Mouse (Mus musculus): ENCODE results near the gene Tmem182. TPM values are rescaled to one million over a fixed set of nuclear protein-coding genes. Genes with fewer than 3 reads are reported as not detected.

The Tmem182 gene
- polyA plus RNA-seq, 1 experiment from 2014 or later, result 48.5 TPM

GRCm38 (mm10) chr1:40799121-40799520, 6.3 kb upstream of the Tmem182 start:
- no peak for ATAC-seq (ENCODE audit: insufficient number of reproducible peaks, insufficient read depth, low FRiP score, low read depth)
- Histone ChIP-seq H3K27me3 (ENCODE audit: control insufficient read depth, insufficient read depth, low read length) (no peaks in the 10 kb centered on the region), H3K9ac (ENCODE audit: low read length) (no peak overlapping the region), H3K4me2 (ENCODE audit: low read length) (no peak overlapping the region), H3K4me3 (ENCODE audit: control insufficient read depth in 1 of 2, insufficient read depth in 1 of 2, low read depth in 1 of 2, low read length in 2 of 2) (no peak overlapping the region), H3K9me3 (ENCODE audit: control insufficient read depth, low read length) (no peaks in the 10 kb centered on the region), H3K27ac (replicated peaks in 1 of 2; ENCODE audit: control insufficient read depth in 1 of 2, insufficient read depth in 1 of 2, low read depth in 2 of 2, low read length in 2 of 2) (no peak overlapping the region), H3K4me1 (ENCODE audit: control insufficient read depth in 2 of 2, insufficient read depth in 2 of 2, low read length in 2 of 2) (peaks cover 4 to 9% of the 10 kb centered on the region in 2 experiments; a peak in 3 of 4 replicates), H3K36me3 (ENCODE audit: control insufficient read depth, insufficient read depth, low read length) (no peaks in the 10 kb centered on the region)
- WGBS, result 83% methylated on average over 8 of the region's 8 CpGs

GRCm38 (mm10) chr1:40800908-40801307, 4.5 kb upstream of the Tmem182 start:
- no peak overlapping the region for H3K9ac ChIP-seq (ENCODE audit: low read length)
- peaks cover 10 to 12% of the 10 kb centered on the region in 2 experiments; a peak in 3 of 4 replicates for H3K4me1 ChIP-seq (ENCODE audit: control insufficient read depth in 2 of 2, insufficient read depth in 2 of 2, low read length in 2 of 2)
- no peak overlapping the region for H3K4me3 ChIP-seq (ENCODE audit: control insufficient read depth in 1 of 2, insufficient read depth in 1 of 2, low read depth in 1 of 2, low read length in 2 of 2)
- H3K9me3 ChIP-seq (ENCODE audit: control insufficient read depth, low read length), result no peaks in the 10 kb centered on the region
- no peak overlapping the region for H3K27ac ChIP-seq (replicated peaks in 1 of 2; ENCODE audit: control insufficient read depth in 1 of 2, insufficient read depth in 1 of 2, low read depth in 2 of 2, low read length in 2 of 2)
- no peaks in the 10 kb centered on the region for H3K27me3 ChIP-seq (ENCODE audit: control insufficient read depth, insufficient read depth, low read length)
- H3K36me3 ChIP-seq (ENCODE audit: control insufficient read depth, insufficient read depth, low read length), result no peaks in the 10 kb centered on the region
- H3K4me2 ChIP-seq (ENCODE audit: low read length), result no peak overlapping the region
- WGBS, result 85% methylated on average over 5 of the region's 5 CpGs
- no peak for ATAC-seq (ENCODE audit: insufficient number of reproducible peaks, insufficient read depth, low FRiP score, low read depth)

- 21% methylated on average over 3 of the region's 3 CpGs for WGBS
- no peak for ATAC-seq (ENCODE audit: insufficient number of reproducible peaks, insufficient read depth, low FRiP score, low read depth)
- no peaks in the 10 kb centered on the region for H3K9me3 ChIP-seq (ENCODE audit: control insufficient read depth, low read length)
- H3K36me3 ChIP-seq (ENCODE audit: control insufficient read depth, insufficient read depth, low read length), result no peaks in the 10 kb centered on the region
- no peak overlapping the region for H3K4me3 ChIP-seq (ENCODE audit: control insufficient read depth in 1 of 2, insufficient read depth in 1 of 2, low read depth in 1 of 2, low read length in 2 of 2)
- H3K4me1 ChIP-seq (ENCODE audit: control insufficient read depth in 2 of 2, insufficient read depth in 2 of 2, low read length in 2 of 2), result peaks cover 12 to 15% of the 10 kb centered on the region in 2 experiments; a peak in 3 of 4 replicates
- H3K27me3 ChIP-seq (ENCODE audit: control insufficient read depth, insufficient read depth, low read length), result no peaks in the 10 kb centered on the region
- no peak overlapping the region for H3K4me2 ChIP-seq (ENCODE audit: low read length)
- no peak overlapping the region for H3K27ac ChIP-seq (replicated peaks in 1 of 2; ENCODE audit: control insufficient read depth in 1 of 2, insufficient read depth in 1 of 2, low read depth in 2 of 2, low read length in 2 of 2)
- H3K9ac ChIP-seq (ENCODE audit: low read length), result no peak overlapping the region
Measured at GRCm38 (mm10) chr1:40802759-40803158, 2.6 kb upstream of the Tmem182 start.

GRCm38 (mm10) chr1:40804118-40804517, 1.3 kb upstream of the Tmem182 start:
- Histone ChIP-seq H3K4me3 (ENCODE audit: control insufficient read depth in 1 of 2, insufficient read depth in 1 of 2, low read depth in 1 of 2, low read length in 2 of 2) (no peak overlapping the region), H3K4me1 (ENCODE audit: control insufficient read depth in 2 of 2, insufficient read depth in 2 of 2, low read length in 2 of 2) (peaks cover 12 to 15% of the 10 kb centered on the region in 2 experiments; a peak in 3 of 4 replicates), H3K27ac (replicated peaks in 1 of 2; ENCODE audit: control insufficient read depth in 1 of 2, insufficient read depth in 1 of 2, low read depth in 2 of 2, low read length in 2 of 2) (no peak overlapping the region), H3K9ac (ENCODE audit: low read length) (no peak overlapping the region), H3K4me2 (ENCODE audit: low read length) (no peak overlapping the region), H3K27me3 (ENCODE audit: control insufficient read depth, insufficient read depth, low read length) (no peaks in the 10 kb centered on the region), H3K36me3 (ENCODE audit: control insufficient read depth, insufficient read depth, low read length) (no peaks in the 10 kb centered on the region; the same call in 1 of the 2 replicates), H3K9me3 (ENCODE audit: control insufficient read depth, low read length) (no peaks in the 10 kb centered on the region)
- WGBS, result 81% methylated on average over 12 of the region's 12 CpGs
- ATAC-seq (ENCODE audit: insufficient number of reproducible peaks, insufficient read depth, low FRiP score, low read depth), result no peak

GRCm38 (mm10) chr1:40805891-40806290, 490 bp downstream of the Tmem182 start:
- H3K27ac ChIP-seq (replicated peaks in 1 of 2; ENCODE audit: control insufficient read depth in 1 of 2, insufficient read depth in 1 of 2, low read depth in 2 of 2, low read length in 2 of 2), result peak overlapping the region; percentile 83 to 93
- 79% methylated on average over 11 of the region's 11 CpGs for WGBS

GRCm38 (mm10) chr1:40808643-40809042, 3.2 kb downstream of the Tmem182 start:
- no peak for ATAC-seq (ENCODE audit: insufficient number of reproducible peaks, insufficient read depth, low FRiP score, low read depth)
- H3K27me3 ChIP-seq (ENCODE audit: control insufficient read depth, insufficient read depth, low read length), result no peaks in the 10 kb centered on the region
- no peak overlapping the region for H3K4me3 ChIP-seq (ENCODE audit: control insufficient read depth in 1 of 2, insufficient read depth in 1 of 2, low read depth in 1 of 2, low read length in 2 of 2)
- no peak overlapping the region for H3K9ac ChIP-seq (ENCODE audit: low read length)
- WGBS, result 82% methylated on average over 3 of the region's 3 CpGs
- peaks cover 4% of the 10 kb centered on the region; the same call in 1 of the 2 replicates for H3K36me3 ChIP-seq (ENCODE audit: control insufficient read depth, insufficient read depth, low read length)
- no peaks in the 10 kb centered on the region for H3K9me3 ChIP-seq (ENCODE audit: control insufficient read depth, low read length)
- no peak overlapping the region for H3K4me2 ChIP-seq (ENCODE audit: low read length)
- no peak overlapping the region for H3K27ac ChIP-seq (replicated peaks in 1 of 2; ENCODE audit: control insufficient read depth in 1 of 2, insufficient read depth in 1 of 2, low read depth in 2 of 2, low read length in 2 of 2)
- peaks cover 7 to 13% of the 10 kb centered on the region in 2 experiments; a peak in 3 of 4 replicates for H3K4me1 ChIP-seq (ENCODE audit: control insufficient read depth in 2 of 2, insufficient read depth in 2 of 2, low read length in 2 of 2)

More at GRCm38 (mm10) chr1:40805891-40806290, 490 bp downstream of the Tmem182 start:
- no peaks in the 10 kb centered on the region for H3K9me3 ChIP-seq (ENCODE audit: control insufficient read depth, low read length)
- ATAC-seq (ENCODE audit: insufficient number of reproducible peaks, insufficient read depth, low FRiP score, low read depth), result no peak
- H3K4me2 ChIP-seq (ENCODE audit: low read length), result peak overlapping the region; percentile 54
- no peaks in the 10 kb centered on the region; the same call in 1 of the 2 replicates for H3K36me3 ChIP-seq (ENCODE audit: control insufficient read depth, insufficient read depth, low read length)
- H3K4me3 ChIP-seq (ENCODE audit: control insufficient read depth in 1 of 2, insufficient read depth in 1 of 2, low read depth in 1 of 2, low read length in 2 of 2), result peak overlapping the region; percentile 25 to 30
- no peaks in the 10 kb centered on the region for H3K27me3 ChIP-seq (ENCODE audit: control insufficient read depth, insufficient read depth, low read length)
- peaks cover 12 to 15% of the 10 kb centered on the region in 2 experiments; a peak in 3 of 4 replicates for H3K4me1 ChIP-seq (ENCODE audit: control insufficient read depth in 2 of 2, insufficient read depth in 2 of 2, low read length in 2 of 2)
- peak overlapping the region; percentile 31 for H3K9ac ChIP-seq (ENCODE audit: low read length)

- no peak overlapping the region for H3K27ac ChIP-seq (replicated peaks in 1 of 2; ENCODE audit: control insufficient read depth in 1 of 2, insufficient read depth in 1 of 2, low read depth in 2 of 2, low read length in 2 of 2)
- H3K4me1 ChIP-seq (ENCODE audit: control insufficient read depth in 2 of 2, insufficient read depth in 2 of 2, low read length in 2 of 2), result peaks cover 0 to 14% of the 10 kb centered on the region in 2 experiments; a peak in 2 of 4 replicates
- no peaks in the 10 kb centered on the region for H3K27me3 ChIP-seq (ENCODE audit: control insufficient read depth, insufficient read depth, low read length)
- no peak overlapping the region for H3K4me3 ChIP-seq (ENCODE audit: control insufficient read depth in 1 of 2, insufficient read depth in 1 of 2, low read depth in 1 of 2, low read length in 2 of 2)
- WGBS, result 64% methylated on average over 16 of the region's 16 CpGs
- no peak overlapping the region for H3K9ac ChIP-seq (ENCODE audit: low read length)
- no peaks in the 10 kb centered on the region for H3K9me3 ChIP-seq (ENCODE audit: control insufficient read depth, low read length)
- no peak for ATAC-seq (ENCODE audit: insufficient number of reproducible peaks, insufficient read depth, low FRiP score, low read depth)
- H3K36me3 ChIP-seq (ENCODE audit: control insufficient read depth, insufficient read depth, low read length), result 0 out of 2 replicates have a peak, but pooled peaks cover 4% of the 10 kb centered on the region
- H3K4me2 ChIP-seq (ENCODE audit: low read length), result no peak overlapping the region
Measured at GRCm38 (mm10) chr1:40815071-40815845, 9.9 kb downstream of the Tmem182 start.
